ENCODE assay signal across 11 mouse cellular contexts in genomic region chr10:29402656-29403268, GRCm38 (mm10). TPM values are rescaled to one million over a fixed set of nuclear protein-coding genes. Genes with fewer than 3 reads are reported as not detected.
DNase-seq lines count a peak whose midpoint lies in the region; ATAC-seq and TF ChIP-seq lines count a peak whose summit lies in the region.
"Had no signal": no experiment of that assay in that cellular context is flagged by ENCODE, and none has a peak within 500 bp of the region (broad histone marks: within the 10 kb centered on the region; RNA-seq: fewer than 3 reads in every experiment).

No protein-coding gene starts in this region.

- no peaks in the 10 kb centered on the region for H3K27me3 ChIP-seq in embryonic facial prominence, embryonic 14.5 days (replicated peaks; ENCODE audit: control insufficient read depth, insufficient read depth, low read length)
- H3K27me3 ChIP-seq in embryonic facial prominence, embryonic 10.5 days (replicated peaks; ENCODE audit: low read depth, poor library complexity, severe bottlenecking): no peaks in the 10 kb centered on the region
- no peaks in the 10 kb centered on the region for H3K27me3 ChIP-seq in intestine, embryonic 14.5 days (replicated peaks; ENCODE audit: control insufficient read depth, insufficient read depth, low read length)
- no peaks in the 10 kb centered on the region for H3K27me3 ChIP-seq in intestine, postnatal 0 days (replicated peaks; ENCODE audit: control insufficient read depth, insufficient read depth, low read length)
- no peaks in the 10 kb centered on the region for H3K27me3 ChIP-seq in midbrain, embryonic 14.5 days (ENCODE audit: control insufficient read depth, insufficient read depth, low read length)
- no peaks in the 10 kb centered on the region for H3K27me3 ChIP-seq in midbrain, embryonic 15.5 days (replicated peaks)
- H3K27me3 ChIP-seq in stomach, postnatal 0 days (ENCODE audit: control insufficient read depth, insufficient read depth, low read length): no peaks in the 10 kb centered on the region

- no peak overlapping the region for H3K9ac ChIP-seq in embryonic facial prominence, embryonic 14.5 days (ENCODE audit: low read depth, low read length)
- no peak overlapping the region for H3K9ac ChIP-seq in intestine, embryonic 14.5 days (ENCODE audit: low read length)
- no peak overlapping the region for H3K9ac ChIP-seq in intestine, postnatal 0 days (ENCODE audit: low read depth, low read length)
- no peak overlapping the region for H3K9ac ChIP-seq in midbrain, embryonic 14.5 days (replicated peaks; ENCODE audit: low read length)
- H3K9ac ChIP-seq in midbrain, embryonic 15.5 days: no peak overlapping the region
- no peak overlapping the region for H3K9ac ChIP-seq in stomach, postnatal 0 days (ENCODE audit: low read length)

- H3K27ac ChIP-seq in embryonic facial prominence, embryonic 14.5 days (replicated peaks; ENCODE audit: low read depth, low read length): no peak overlapping the region
- no peak overlapping the region for H3K27ac ChIP-seq in embryonic facial prominence, embryonic 10.5 days (replicated peaks)
- H3K27ac ChIP-seq in intestine, embryonic 14.5 days (ENCODE audit: low read depth): no peak overlapping the region
- H3K27ac ChIP-seq in intestine, postnatal 0 days (ENCODE audit: low read depth, low read length): no peak overlapping the region
- no peak overlapping the region for H3K27ac ChIP-seq in midbrain, embryonic 14.5 days (replicated peaks; ENCODE audit: low read depth, low read length)
- no peak overlapping the region for H3K27ac ChIP-seq in midbrain, embryonic 15.5 days
- no peak overlapping the region for H3K27ac ChIP-seq in stomach, postnatal 0 days (replicated peaks)
- H3K27ac ChIP-seq: layer of hippocampus, adult 2 months had no signal

- DNase-seq in embryonic facial prominence, embryonic 14.5 days (ENCODE audit: low spot score): peak; percentile 32
- no peak for DNase-seq in embryonic facial prominence, embryonic 10.5 days (ENCODE audit: low spot score)
- no peak for DNase-seq in intestine, embryonic 14.5 days (ENCODE audit: low spot score)
- peak; percentile 32 for DNase-seq in midbrain, embryonic 14.5 days
- no peak for DNase-seq in stomach, postnatal 0 days (ENCODE audit: low spot score)
- DNase-seq in ovary, postnatal 14 days (ENCODE audit: low spot score): no peak
- DNase-seq: adrenal gland, postnatal 25 days; cerebellum, adult 11-12 months had no signal

- H3K4me1 ChIP-seq in embryonic facial prominence, embryonic 14.5 days (ENCODE audit: control insufficient read depth, insufficient read depth, low read length): no peaks in the 10 kb centered on the region
- no peaks in the 10 kb centered on the region for H3K4me1 ChIP-seq in embryonic facial prominence, embryonic 10.5 days
- no peaks in the 10 kb centered on the region for H3K4me1 ChIP-seq in intestine, embryonic 14.5 days (replicated peaks; ENCODE audit: control insufficient read depth, insufficient read depth, low read length)
- no peaks in the 10 kb centered on the region for H3K4me1 ChIP-seq in intestine, postnatal 0 days (replicated peaks; ENCODE audit: control insufficient read depth, insufficient read depth, low read length)
- no peaks in the 10 kb centered on the region for H3K4me1 ChIP-seq in midbrain, embryonic 14.5 days (ENCODE audit: control insufficient read depth, insufficient read depth, low read length)
- H3K4me1 ChIP-seq in midbrain, embryonic 15.5 days: no peaks in the 10 kb centered on the region
- no peaks in the 10 kb centered on the region for H3K4me1 ChIP-seq in stomach, postnatal 0 days (replicated peaks; ENCODE audit: control insufficient read depth, insufficient read depth)

- no peaks in the 10 kb centered on the region for H3K36me3 ChIP-seq in embryonic facial prominence, embryonic 14.5 days (ENCODE audit: control insufficient read depth, insufficient read depth, low read length)
- no peaks in the 10 kb centered on the region for H3K36me3 ChIP-seq in embryonic facial prominence, embryonic 10.5 days (replicated peaks)
- no peaks in the 10 kb centered on the region for H3K36me3 ChIP-seq in intestine, embryonic 14.5 days (ENCODE audit: control insufficient read depth, insufficient read depth, low read length)
- no peaks in the 10 kb centered on the region for H3K36me3 ChIP-seq in intestine, postnatal 0 days (ENCODE audit: control insufficient read depth, insufficient read depth)
- H3K36me3 ChIP-seq in midbrain, embryonic 14.5 days (ENCODE audit: control insufficient read depth, insufficient read depth, low read length): no peaks in the 10 kb centered on the region
- H3K36me3 ChIP-seq in midbrain, embryonic 15.5 days (replicated peaks): no peaks in the 10 kb centered on the region
- no peaks in the 10 kb centered on the region for H3K36me3 ChIP-seq in stomach, postnatal 0 days (ENCODE audit: control insufficient read depth, insufficient read depth, low read length)

- no peaks in the 10 kb centered on the region for H3K9me3 ChIP-seq in embryonic facial prominence, embryonic 14.5 days (ENCODE audit: control insufficient read depth, low read length)
- no peaks in the 10 kb centered on the region for H3K9me3 ChIP-seq in embryonic facial prominence, embryonic 10.5 days
- no peaks in the 10 kb centered on the region for H3K9me3 ChIP-seq in intestine, embryonic 14.5 days (ENCODE audit: control insufficient read depth, low read length)
- H3K9me3 ChIP-seq in intestine, postnatal 0 days (ENCODE audit: control insufficient read depth): no peaks in the 10 kb centered on the region
- H3K9me3 ChIP-seq in midbrain, embryonic 14.5 days (ENCODE audit: control insufficient read depth, low read length): no peaks in the 10 kb centered on the region
- H3K9me3 ChIP-seq in midbrain, embryonic 15.5 days: no peaks in the 10 kb centered on the region
- no peaks in the 10 kb centered on the region for H3K9me3 ChIP-seq in stomach, postnatal 0 days (ENCODE audit: control insufficient read depth, low read length)

- no peak for ATAC-seq in embryonic facial prominence, embryonic 14.5 days (ENCODE audit: low read depth)
- ATAC-seq in intestine, embryonic 14.5 days (replicated peaks; ENCODE audit: low FRiP score, low TSS enrichment, low read depth): no peak
- ATAC-seq in intestine, postnatal 0 days: no peak
- no peak for ATAC-seq in midbrain, embryonic 14.5 days (ENCODE audit: low FRiP score, low TSS enrichment)
- ATAC-seq in midbrain, embryonic 15.5 days (replicated peaks): no peak
- ATAC-seq in stomach, postnatal 0 days (ENCODE audit: low FRiP score, low TSS enrichment): no peak

- H3K4me3 ChIP-seq in embryonic facial prominence, embryonic 14.5 days (ENCODE audit: low read depth, low read length): no peak overlapping the region
- H3K4me3 ChIP-seq in embryonic facial prominence, embryonic 10.5 days: no peak overlapping the region
- no peak overlapping the region for H3K4me3 ChIP-seq in intestine, embryonic 14.5 days (ENCODE audit: low read depth, low read length)
- H3K4me3 ChIP-seq in intestine, postnatal 0 days (ENCODE audit: low read depth, low read length): no peak overlapping the region
- H3K4me3 ChIP-seq in midbrain, embryonic 14.5 days (replicated peaks; ENCODE audit: low read depth, low read length): no peak overlapping the region
- no peak overlapping the region for H3K4me3 ChIP-seq in midbrain, embryonic 15.5 days
- no peak overlapping the region for H3K4me3 ChIP-seq in stomach, postnatal 0 days (ENCODE audit: low read depth, low read length)
- H3K4me3 ChIP-seq: layer of hippocampus, adult 2 months had no signal

- WGBS in embryonic facial prominence, embryonic 14.5 days: 55% methylated on average over 8 of the region's 8 CpGs
- WGBS in embryonic facial prominence, embryonic 10.5 days: 75% methylated on average over 8 of the region's 8 CpGs
- WGBS in intestine, embryonic 14.5 days: 42% methylated on average over 8 of the region's 8 CpGs
- 48% methylated on average over 8 of the region's 8 CpGs for WGBS in intestine, postnatal 0 days
- WGBS in midbrain, embryonic 14.5 days: 20% methylated on average over 8 of the region's 8 CpGs
- WGBS in midbrain, embryonic 15.5 days: 25% methylated on average over 8 of the region's 8 CpGs
- WGBS in stomach, postnatal 0 days: 32% methylated on average over 8 of the region's 8 CpGs

- H3K4me2 ChIP-seq in embryonic facial prominence, embryonic 14.5 days (ENCODE audit: low read depth, low read length): no peak overlapping the region
- peak overlapping the region; percentile 18; the same call in 1 of the 2 replicates for H3K4me2 ChIP-seq in intestine, embryonic 14.5 days (ENCODE audit: low read length)
- H3K4me2 ChIP-seq in intestine, postnatal 0 days (replicated peaks; ENCODE audit: low read depth): no peak overlapping the region; the same call in 1 of the 2 replicates
- H3K4me2 ChIP-seq in midbrain, embryonic 14.5 days (ENCODE audit: low read length): no peak overlapping the region
- no peak overlapping the region for H3K4me2 ChIP-seq in midbrain, embryonic 15.5 days
- 0 out of 2 replicates have a peak overlapping the region, but pooled peaks have one; percentile 15 for H3K4me2 ChIP-seq in stomach, postnatal 0 days (replicated peaks; ENCODE audit: low read depth)

- TF ChIP-seq EP300 in stomach, postnatal 0 days (optimal IDR thresholded peaks at IDR 0.05): no peak

- TF ChIP-seq CTCF in intestine, postnatal 0 days (IDR thresholded peaks at IDR 0.05; ENCODE audit: low read depth): no peak
- TF ChIP-seq CTCF in stomach, postnatal 0 days (IDR thresholded peaks at IDR 0.05; ENCODE audit: low read depth): no peak

RNA-seq across cellular contexts. Expression of gene Rnf146, which starts 40.5 kb away (rescaled TPM):
- polyA plus RNA-seq in embryonic facial prominence, embryonic 14.5 days (2014; fragmentation: Nextera tagmentation; extraction: Ambion mirVana): 42.7 and 45.6 TPM in 2 replicates
- polyA plus RNA-seq in embryonic facial prominence, embryonic 10.5 days (2016; fragmentation: Nextera tagmentation; extraction: Ambion mirVana): 53.9 and 54.0 TPM in 2 replicates
- 35.8 and 41.4 TPM in 2 replicates for polyA plus RNA-seq in intestine, embryonic 14.5 days (2014; fragmentation: Nextera tagmentation; extraction: Ambion mirVana)
- polyA plus RNA-seq in intestine, postnatal 0 days (2015; fragmentation: Nextera tagmentation; extraction: Ambion mirVana): 25.1 and 25.9 TPM in 2 replicates
- polyA plus RNA-seq in midbrain, embryonic 14.5 days (2014; fragmentation: Nextera tagmentation; extraction: Ambion mirVana): 78.4 and 78.7 TPM in 2 replicates
- polyA plus RNA-seq in midbrain, embryonic 15.5 days (2015; fragmentation: Nextera tagmentation; extraction: Ambion mirVana): 90.9 and 95.0 TPM in 2 replicates
- polyA plus RNA-seq in stomach, postnatal 0 days (2015; fragmentation: Nextera tagmentation; extraction: Ambion mirVana): 28.8 and 30.4 TPM in 2 replicates

Comparison
In these comparisons a context has a peak if more than half of its experiments do, and no peak if none do; other contexts are left out.
1. DNase-seq: peak in embryonic facial prominence, embryonic 14.5 days (single experiment) and midbrain, embryonic 14.5 days (single experiment); none in embryonic facial prominence, embryonic 10.5 days (single experiment), intestine, embryonic 14.5 days (single experiment), stomach, postnatal 0 days (single experiment) and ovary, postnatal 14 days (single experiment).
2. H3K4me2 ChIP-seq: peak in intestine, embryonic 14.5 days (single experiment) and stomach, postnatal 0 days (single experiment); none in embryonic facial prominence, embryonic 14.5 days (single experiment), intestine, postnatal 0 days (single experiment), midbrain, embryonic 14.5 days (single experiment) and midbrain, embryonic 15.5 days (single experiment).